Mouse (Mus musculus) lung, embryonic 16.5 days (tissue): ENCODE data around the gene Slc27a4. TPM values are rescaled to one million over a fixed set of nuclear protein-coding genes. Genes with fewer than 3 reads are reported as not detected.

Experiments used
- ATAC-seq: fragments of 200-750 bp; cut with Nextera tagmentation; 2 replicates; pipeline ENCODE4 v1.8.0; 2017; ENCODE audit warnings: low read depth, mild to moderate bottlenecking, moderate library complexity
- H3K27ac ChIP-seq: fragments of 300-500 bp; sonication (generic); 2 replicates; pipeline ENCODE4 v1.5.1; 2014; ENCODE audit warnings: mild to moderate bottlenecking, control low read depth, low read length
- H3K27me3 ChIP-seq: fragments of 300-500 bp; sonication (generic); 2 replicates; pipeline ENCODE4 v1.6.1; 2014; ENCODE audit warnings: low read depth, low read length, mixed read lengths; ENCODE audit not compliant: control insufficient read depth, insufficient read depth
- H3K36me3 ChIP-seq: fragments of 300-500 bp; sonication (generic); 2 replicates; pipeline ENCODE4 v1.6.1; 2014; ENCODE audit warnings: low read length; ENCODE audit not compliant: control insufficient read depth, insufficient read depth
- H3K4me1 ChIP-seq: fragments of 300-500 bp; sonication (generic); replicated peaks from 2 replicates; pipeline ENCODE4 v1.6.1; 2014; ENCODE audit warnings: low read length, mixed read lengths; ENCODE audit not compliant: control insufficient read depth, insufficient read depth
- H3K4me2 ChIP-seq: fragments of 300-500 bp; sonication (generic); 2 replicates; pipeline ENCODE4 v1.6.1; 2014; ENCODE audit warnings: low read depth, low read length, control low read depth
- H3K4me3 ChIP-seq: fragments of 300-500 bp; sonication (generic); 2 replicates; pipeline ENCODE4 v1.5.1; 2014; ENCODE audit warnings: mild to moderate bottlenecking, low read length, control low read depth
- H3K9ac ChIP-seq: fragments of 300-500 bp; sonication (generic); 2 replicates; pipeline ENCODE4 v1.6.1; 2014; ENCODE audit warnings: low read length, control low read depth
- H3K9me3 ChIP-seq: fragments of 300-500 bp; sonication (generic); 2 replicates; pipeline ENCODE4 v1.6.1; 2016; ENCODE audit warnings: low read length; ENCODE audit not compliant: control insufficient read depth
- WGBS: fragments of 180-500 bp; shearing (Covaris S2); extraction: QIAGEN DNeasy Blood & Tissue Kit; methylation state at CpG from one replicate; pipeline ENCODE4 v1.1.7; 2014; 5-methylcytosine and 5-hydroxymethylcytosine counted together
- polyA plus RNA-seq: library from polyadenylated mRNA; unstranded; fragments of >200 nt; fragmentation: Nextera tagmentation; extraction: Ambion mirVana; gene quantifications from 2 replicates; pipeline ENCODE4 v1.2.1, GENCODE M21; 2015

Gene Slc27a4
- polyA plus RNA-seq, 1 experiment from 2014 or later = 11.7 TPM

GRCm38 (mm10) chr2:29817426-29818232 lies 15.2 kb downstream of the Slc27a4 start:
- H3K4me1 ChIP-seq = peaks cover 4% of the 10 kb centered on the region
- no peaks in the 10 kb centered on the region for H3K27me3 ChIP-seq
- H3K4me2 ChIP-seq = peak overlapping the region; percentile 46
- 0 out of 2 replicates have a peak overlapping the region, but pooled peaks have one; percentile 2 for H3K4me3 ChIP-seq
- H3K9me3 ChIP-seq = no peaks in the 10 kb centered on the region
- WGBS = 29% methylated on average over 8 of the region's 8 CpGs
- no peak overlapping the region for H3K9ac ChIP-seq
- peak; percentile 70 for ATAC-seq
- H3K36me3 ChIP-seq = peaks cover 6% of the 10 kb centered on the region; the same call in 1 of the 2 replicates
- 0 out of 2 replicates have a peak overlapping the region, but pooled peaks have one; percentile 26 for H3K27ac ChIP-seq

GRCm38 (mm10) chr2:29819363-29819762 lies 16.9 kb downstream of the Slc27a4 start:
- 23% methylated on average over 2 of the region's 2 CpGs for whole genome bisulfite sequencing
- no peak overlapping the region for H3K27ac ChIP-seq
- H3K9me3 ChIP-seq = no peaks in the 10 kb centered on the region
- H3K4me1 ChIP-seq = peaks cover 4% of the 10 kb centered on the region
- no peak overlapping the region for H3K4me2 ChIP-seq
- H3K27me3 ChIP-seq = no peaks in the 10 kb centered on the region
- H3K36me3 ChIP-seq = no peaks in the 10 kb centered on the region; the same call in 1 of the 2 replicates
- H3K4me3 ChIP-seq = no peak overlapping the region
- H3K9ac ChIP-seq = no peak overlapping the region
- ATAC-seq = no peak

GRCm38 (mm10) chr2:29820025-29820817 lies 17.8 kb downstream of the Slc27a4 start, which contains the start of gene Urm1:
Gene Urm1 (plus strand): TSS chr2:29820075.
- peak within 1 kb of the TSS; percentile 72 for H3K9ac ChIP-seq
- H3K4me2 ChIP-seq = peak within 1 kb of the TSS; percentile 72
- H3K36me3 ChIP-seq = no peaks in the 10 kb centered on the region
- peak; percentile 83 for ATAC-seq
- no peaks in the 10 kb centered on the region for H3K27me3 ChIP-seq
- no peaks in the 10 kb centered on the region for H3K9me3 ChIP-seq
- WGBS = 0% methylated on average over 35 of the region's 35 CpGs
- peaks cover 4% of the 10 kb centered on the region for H3K4me1 ChIP-seq
- H3K4me3 ChIP-seq = peak within 1 kb of the TSS; percentile 55
- H3K27ac ChIP-seq = peak within 1 kb of the TSS; percentile 93

GRCm38 (mm10) chr2:29826318-29826925 lies 24.0 kb downstream of the Slc27a4 start:
- ATAC-seq = 0 out of 2 replicates have a peak, but pooled peaks have one; percentile 11
- 6% methylated on average over 11 of the region's 11 CpGs for WGBS

GRCm38 (mm10) chr2:29826926-29827708 lies 24.7 kb downstream of the Slc27a4 start:
- peak overlapping the region; percentile 96 for H3K4me3 ChIP-seq
- under 1% methylated on average over 48 of the region's 48 CpGs for WGBS
- H3K4me1 ChIP-seq = peaks cover 10% of the 10 kb centered on the region
- H3K36me3 ChIP-seq = 0 out of 2 replicates have a peak, but pooled peaks cover 2% of the 10 kb centered on the region
- peak; percentile 99 for ATAC-seq
- peak overlapping the region; percentile 85 for H3K4me2 ChIP-seq
- no peaks in the 10 kb centered on the region for H3K9me3 ChIP-seq
- H3K27ac ChIP-seq = peak overlapping the region; percentile 96
- no peaks in the 10 kb centered on the region for H3K27me3 ChIP-seq
- H3K9ac ChIP-seq = peak overlapping the region; percentile 94

More at GRCm38 (mm10) chr2:29826318-29826925, 24.0 kb downstream of the Slc27a4 start:
- H3K27ac ChIP-seq = peak overlapping the region; percentile 96
- H3K4me1 ChIP-seq = peaks cover 10% of the 10 kb centered on the region
- no peaks in the 10 kb centered on the region for H3K27me3 ChIP-seq
- peak overlapping the region; percentile 96 for H3K4me3 ChIP-seq
- H3K36me3 ChIP-seq = 0 out of 2 replicates have a peak, but pooled peaks cover 2% of the 10 kb centered on the region
- H3K9ac ChIP-seq = peak overlapping the region; percentile 85
- no peaks in the 10 kb centered on the region for H3K9me3 ChIP-seq
- H3K4me2 ChIP-seq = peak overlapping the region; percentile 83

- 1% methylated on average over 12 of the region's 12 CpGs for WGBS
- ATAC-seq = 0 out of 2 replicates have a peak, but pooled peaks have one; percentile 2
These were observed 25.2 kb downstream of the Slc27a4 start for GRCm38 (mm10) chr2:29827709-29828024.

GRCm38 (mm10) chr2:29831106-29831505 lies 28.7 kb downstream of the Slc27a4 start:
- H3K4me2 ChIP-seq = no peak overlapping the region
- H3K9ac ChIP-seq = no peak overlapping the region
- peaks cover 9% of the 10 kb centered on the region for H3K4me1 ChIP-seq
- H3K27ac ChIP-seq = no peak overlapping the region
- no peak overlapping the region for H3K4me3 ChIP-seq
- H3K27me3 ChIP-seq = no peaks in the 10 kb centered on the region
- H3K36me3 ChIP-seq = peaks cover 2% of the 10 kb centered on the region; the same call in 1 of the 2 replicates
- whole genome bisulfite sequencing = 89% methylated on average over 4 of the region's 4 CpGs
- no peak for ATAC-seq
- no peaks in the 10 kb centered on the region for H3K9me3 ChIP-seq

More at GRCm38 (mm10) chr2:29827709-29828024, 25.2 kb downstream of the Slc27a4 start:
- H3K9ac ChIP-seq = peak overlapping the region; percentile 94
- peak overlapping the region; percentile 96 for H3K4me3 ChIP-seq
- no peaks in the 10 kb centered on the region for H3K27me3 ChIP-seq
- no peaks in the 10 kb centered on the region for H3K9me3 ChIP-seq
- peaks cover 10% of the 10 kb centered on the region for H3K4me1 ChIP-seq
- H3K27ac ChIP-seq = peak overlapping the region; percentile 45; the same call in 1 of the 2 replicates
- peak overlapping the region; percentile 85 for H3K4me2 ChIP-seq
- 0 out of 2 replicates have a peak, but pooled peaks cover 2% of the 10 kb centered on the region for H3K36me3 ChIP-seq

- Histone ChIP-seq H3K27ac (no peak overlapping the region), H3K36me3 (peaks cover 4% of the 10 kb centered on the region), H3K9me3 (no peaks in the 10 kb centered on the region), H3K9ac (no peak overlapping the region), H3K4me3 (no peak overlapping the region), H3K4me2 (no peak overlapping the region), H3K4me1 (no peaks in the 10 kb centered on the region), H3K27me3 (no peaks in the 10 kb centered on the region)
- 90% methylated on average over 5 of the region's 5 CpGs for WGBS
- ATAC-seq = no peak
These were observed 31.4 kb downstream of the Slc27a4 start for GRCm38 (mm10) chr2:29833796-29834195.
